Mouse (Mus musculus) CH12.LX (cell line): Measurements from ENCODE around the gene Zcchc3. TPM values are rescaled to one million over a fixed set of nuclear protein-coding genes. Genes with fewer than 3 reads are reported as not detected.

Experiments
- DNase-seq: peaks from one replicate; pipeline ENCODE4 v3.0.0-alpha.2; 2013; ENCODE audit errors: extremely low read depth
- H3K27ac ChIP-seq: 2 replicates; pipeline ENCODE4 v1.5.1; 2012; ENCODE audit warnings: low read depth, mild to moderate bottlenecking, control low read depth, moderate library complexity; ENCODE audit not compliant: insufficient read depth
- H3K27me3 ChIP-seq: replicated peaks from 2 replicates; pipeline ENCODE3; 2012; ENCODE audit warnings: inconsistent platforms
- H3K36me3 ChIP-seq, 2 experiments: replicated peaks in 1 of 2; 2 replicates each; pipeline versions ENCODE3 to v1.6.1; 2012; ENCODE audit warnings: inconsistent platforms in 1 of 2, low read length in 1 of 2, mild to moderate bottlenecking in 1 of 2, mixed read lengths in 1 of 2, moderate library complexity in 1 of 2; ENCODE audit not compliant: control insufficient read depth in 1 of 2, insufficient read depth in 1 of 2
- H3K4me1 ChIP-seq, 2 experiments: 2 replicates each; pipeline ENCODE4 v1.6.1; 2012; ENCODE audit warnings: inconsistent platforms in 1 of 2, moderate library complexity in 1 of 2; ENCODE audit not compliant: insufficient read depth in 2 of 2, control insufficient read depth in 1 of 2
- H3K4me2 ChIP-seq: 2 replicates; pipeline ENCODE4 v1.6.1; 2012; ENCODE audit warnings: low read depth, mild to moderate bottlenecking, control low read depth; ENCODE audit not compliant: poor library complexity, insufficient read depth, severe bottlenecking
- H3K4me3 ChIP-seq, 3 experiments: fragments of 150-350 bp in 1 of 3; sonication (generic) in 1 of 3; replicated peaks in 1 of 3; 2 replicates each; pipeline versions ENCODE3 to v1.5.1; 2011 to 2012; ENCODE audit warnings: low read depth in 2 of 3, low read length in 2 of 3, mild to moderate bottlenecking in 2 of 3, moderate library complexity in 2 of 3, control low read depth in 1 of 3, improper control_type of control experiment in 1 of 3, inconsistent platforms in 1 of 3, mixed read lengths in 1 of 3; ENCODE audit not compliant: poor library complexity in 1 of 3
- H3K79me2 ChIP-seq: replicated peaks from 2 replicates; pipeline ENCODE4 v1.6.1; 2012; ENCODE audit warnings: mild to moderate bottlenecking, moderate library complexity; ENCODE audit not compliant: control insufficient read depth, poor library complexity, insufficient read depth, severe bottlenecking; ENCODE audit errors: extremely low read depth
- H3K9ac ChIP-seq: 2 replicates; pipeline ENCODE4 v1.6.1; 2012; ENCODE audit warnings: low read depth, mild to moderate bottlenecking, control low read depth, moderate library complexity; ENCODE audit not compliant: insufficient read depth
- H3K9me3 ChIP-seq: replicated peaks from 2 replicates; pipeline ENCODE3; 2012; ENCODE audit warnings: low read length, inconsistent platforms, mixed read lengths
- CTCF ChIP-seq, 2 experiments: IDR thresholded peaks in 1 of 2; conservative IDR thresholded peaks in 1 of 2; 2 replicates each; pipeline ENCODE4 v1.5.1; 2011 to 2012; ENCODE audit warnings: low read depth in 2 of 2, low read length in 2 of 2, improper control_type of control experiment in 1 of 2, inconsistent platforms in 1 of 2, mild to moderate bottlenecking in 1 of 2, moderate library complexity in 1 of 2
- ELF1 ChIP-seq: IDR thresholded peaks from 2 replicates; pipeline ENCODE4 v1.6.1; 2014; ENCODE audit warnings: low read depth, mild to moderate bottlenecking, inconsistent platforms, low read length, improper control_type of control experiment
- JUN ChIP-seq: IDR thresholded peaks from 2 replicates; pipeline ENCODE4 v1.6.1; 2011; ENCODE audit warnings: low read depth, mild to moderate bottlenecking, low read length, improper control_type of control experiment, moderate library complexity; ENCODE audit not compliant: insufficient read depth
- MAFK ChIP-seq: IDR thresholded peaks from 2 replicates; pipeline ENCODE4 v1.6.1; 2011; ENCODE audit warnings: low read length, improper control_type of control experiment; ENCODE audit not compliant: insufficient replicate concordance
- MAZ ChIP-seq: IDR thresholded peaks from 2 replicates; pipeline ENCODE4 v1.6.1; 2012; ENCODE audit warnings: low read depth, mild to moderate bottlenecking, inconsistent platforms, low read length, improper control_type of control experiment, moderate library complexity
- MEF2A ChIP-seq: IDR thresholded peaks from 2 replicates; pipeline ENCODE4 v1.6.1; 2014; ENCODE audit warnings: low read depth, mild to moderate bottlenecking, inconsistent platforms, low read length, improper control_type of control experiment, borderline replicate concordance
- PAX5 ChIP-seq: IDR thresholded peaks from 2 replicates; pipeline ENCODE4 v1.6.1; 2012; ENCODE audit warnings: low read length, inconsistent platforms, mixed read lengths
- RAD21 ChIP-seq: IDR thresholded peaks from 2 replicates; pipeline ENCODE4 v1.6.1; 2011; ENCODE audit warnings: low read depth, mild to moderate bottlenecking, low read length, improper control_type of control experiment, moderate library complexity
- RCOR1 ChIP-seq: conservative IDR thresholded peaks from 2 replicates; pipeline ENCODE4 v1.6.1; 2012; ENCODE audit warnings: low read depth, mild to moderate bottlenecking, inconsistent platforms, low read length, improper control_type of control experiment
- SIN3A ChIP-seq: IDR thresholded peaks from 2 replicates; pipeline ENCODE4 v1.6.1; 2012; ENCODE audit warnings: low read length, improper control_type of control experiment, inconsistent platforms
- SMC3 ChIP-seq: IDR thresholded peaks from 2 replicates; pipeline ENCODE4 v1.6.1; 2011; ENCODE audit warnings: low read depth, low read length, improper control_type of control experiment
- TBP ChIP-seq: conservative IDR thresholded peaks from 2 replicates; pipeline ENCODE4 v1.6.1; 2011; ENCODE audit warnings: low read depth, low read length, improper control_type of control experiment
- USF1 ChIP-seq: IDR thresholded peaks from 2 replicates; pipeline ENCODE4 v1.6.1; 2014; ENCODE audit warnings: low read depth, mild to moderate bottlenecking, inconsistent platforms, low read length, improper control_type of control experiment
- USF2 ChIP-seq: conservative IDR thresholded peaks from 2 replicates; pipeline ENCODE4 v1.6.1; 2011; ENCODE audit warnings: low read depth, low read length, improper control_type of control experiment
- ZC3H11A ChIP-seq: IDR thresholded peaks from 2 replicates; pipeline ENCODE4 v1.6.1; 2012; ENCODE audit warnings: low read depth, mild to moderate bottlenecking, inconsistent platforms, low read length, improper control_type of control experiment
- ZNF384 ChIP-seq: IDR thresholded peaks from 2 replicates; pipeline ENCODE4 v1.6.1; 2012; ENCODE audit warnings: low read depth, low read length, improper control_type of control experiment, inconsistent platforms
- dilution Hi-C: fragments of 300-500 bp; cut with MboI; formaldehyde crosslinking; loops from 2 replicates; pipeline ENCODE4 v1.14.3; 2020; ENCODE audit warnings: low sequenced_read_pairs; ENCODE audit not compliant: extremely low pct_unique_long_range_greater_than_20kb, extremely low pct_ligation_motif_present
- in situ Hi-C: fragments of 300-500 bp; cut with MboI; formaldehyde crosslinking; loops from 3 replicates; pipeline ENCODE4 v1.14.3; 2019; ENCODE audit warnings: low sequenced_read_pairs, low pct_ligation_motif_present, low pct_unique_long_range_greater_than_20kb, mixed read lengths
- polyA plus RNA-seq: library from polyadenylated mRNA; unstranded; fragments of >175 nt; gene quantifications from 2 replicates; pipeline ENCODE4 v1.2.1, GENCODE M21; 2012; ENCODE audit warnings: low read depth; ENCODE audit not compliant: insufficient read length
- total RNA-seq, 2 experiments: library from RNA; depleted of rRNA; stranded (reverse); fragments of 300-350 nt in 1 of 2; fragments of >200 nt in 1 of 2; gene quantifications; 2 replicates each; pipeline ENCODE4 v1.2.3; 2012 to 2014

The Zcchc3 gene
- total and polyA plus RNA-seq, 3 experiments, result not detected

- H3K27me3 ChIP-seq, result peaks cover 40% of the 10 kb centered on the region
- H3K27ac ChIP-seq, result no peak overlapping the region
- no peak overlapping the region for H3K4me2 ChIP-seq
- dilution Hi-C loops (no loop called here), in situ Hi-C loops (loop anchor here (25.0 kb wide), 1 partner anchor 135 kb away; the partner anchor contains the start of genes Defb19 and Defb45)
- H3K36me3 ChIP-seq, result no peaks in the 10 kb centered on the region
- H3K4me1 ChIP-seq, result peaks cover 6 to 21% of the 10 kb centered on the region in 2 experiments
- no peak for DNase-seq
- H3K79me2 ChIP-seq, result no peaks in the 10 kb centered on the region
- TF ChIP-seq MAZ, result no peak
- no peak for TF ChIP-seq ZC3H11A
- TF ChIP-seq ZNF384, result no peak
- no peak for TF ChIP-seq RCOR1
- TF ChIP-seq CTCF (conservative IDR thresholded peaks at IDR 0.05 in 1 of 2, IDR thresholded peaks at IDR 0.05 in 1 of 2; ENCODE audit: low read depth in 2 of 2, low read length in 2 of 2), result no peak
- TF ChIP-seq SIN3A, result no peak
- TF ChIP-seq RAD21, result no peak
- no peak for TF ChIP-seq MEF2A
- TF ChIP-seq TBP, result no peak
- no peak for TF ChIP-seq USF1
- TF ChIP-seq ELF1, result no peak
- H3K9me3 ChIP-seq, result no peaks in the 10 kb centered on the region
- H3K4me3 ChIP-seq, result no peak overlapping the region
- H3K9ac ChIP-seq, result no peak overlapping the region
Observed at GRCm38 (mm10) chr2:152452101-152452781, 37.4 kb upstream of the Zcchc3 start.

DNA sequence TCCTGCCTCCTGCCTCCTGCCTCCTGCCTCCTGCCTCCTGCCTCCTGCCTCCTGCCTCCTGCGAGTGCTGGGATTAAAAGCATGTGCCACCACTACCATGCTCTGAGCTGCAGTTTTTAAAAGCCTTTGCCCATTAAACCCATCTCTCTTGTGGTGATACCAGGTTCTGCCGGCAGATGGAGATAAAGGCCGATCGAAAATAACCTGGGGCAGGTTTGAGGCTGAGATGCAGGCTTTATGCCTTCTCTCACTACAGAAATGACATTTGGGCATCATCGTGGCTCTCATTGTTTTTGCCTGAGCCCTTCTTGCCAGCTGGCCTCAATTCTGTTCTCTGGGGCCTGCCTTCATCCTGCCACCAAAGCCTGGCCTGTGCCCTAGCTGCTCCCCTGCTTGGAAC, 35.4 kb upstream of the Zcchc3 start:
- Histone ChIP-seq H3K4me1 (peaks cover 6 to 21% of the 10 kb centered on the region in 2 experiments), H3K27me3 (peaks cover 44% of the 10 kb centered on the region), H3K27ac (no peak overlapping the region), H3K4me3 (no peak overlapping the region), H3K9me3 (no peaks in the 10 kb centered on the region), H3K9ac (no peak overlapping the region), H3K4me2 (no peak overlapping the region), H3K36me3 (no peaks in the 10 kb centered on the region), H3K79me2 (no peaks in the 10 kb centered on the region)
- TF ChIP-seq CTCF (conservative IDR thresholded peaks at IDR 0.05 in 1 of 2, IDR thresholded peaks at IDR 0.05 in 1 of 2; ENCODE audit: low read depth in 2 of 2, low read length in 2 of 2) (peak; percentile 43 to 80; a peak in 3 of 4 replicates), SMC3 (peak; percentile 67), PAX5 (no peak), RAD21 (peak; percentile 79), MAFK (no peak), USF2 (no peak), JUN (no peak), SIN3A (no peak), TBP (no peak)
- dilution Hi-C loops, result no loop called here
- DNase-seq, result peak; percentile 65
- in situ Hi-C loops, result loop anchor here (25.0 kb wide), 1 partner anchor 137 kb away; the partner anchor contains the start of genes Defb19 and Defb45
